Comparison of ENCODE assay signal across 9 mouse cellular contexts in the genomic region with DNA sequence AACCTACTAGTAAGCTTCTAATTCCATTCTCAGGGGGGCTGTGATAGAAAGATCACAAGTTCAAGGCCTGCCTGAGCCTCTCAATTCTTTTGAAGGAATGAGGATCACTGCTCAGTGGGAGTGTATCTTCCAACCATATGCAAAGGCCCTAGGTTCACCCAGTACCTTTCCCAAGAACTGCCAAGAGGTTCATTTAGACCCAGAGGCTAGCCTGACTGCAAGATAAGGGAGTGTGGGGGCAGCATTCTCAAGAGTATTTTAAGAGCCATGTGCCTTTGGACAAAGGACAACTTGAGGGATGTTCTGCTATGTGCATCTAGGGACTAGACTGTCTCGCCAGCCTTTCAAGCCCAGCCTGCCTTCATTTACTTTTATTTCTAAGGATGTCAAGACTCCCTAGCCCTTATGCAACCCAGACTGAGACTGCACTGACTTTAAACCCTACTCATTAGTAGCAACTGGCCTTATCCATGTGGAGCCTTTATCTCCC. TPM values are rescaled to one million over a fixed set of nuclear protein-coding genes. Genes with fewer than 3 reads are reported as not detected.
DNase-seq lines count a peak whose midpoint lies in the region; ATAC-seq and TF ChIP-seq lines count a peak whose summit lies in the region.
"Had no signal": no experiment of that assay in that cellular context is flagged by ENCODE, and none has a peak within 500 bp of the region (broad histone marks: within the 10 kb centered on the region; RNA-seq: fewer than 3 reads in every experiment).

No protein-coding gene starts in this region.

- DNase-seq in hindbrain, embryonic 10.5 days (ENCODE audit: low spot score) = peak; percentile 49
- DNase-seq in hindbrain, embryonic 14.5 days (ENCODE audit: low spot score) = no peak
- DNase-seq in kidney, postnatal 0 days (ENCODE audit: low spot score) = no peak
- peak; percentile 3 to 6 for DNase-seq in natural killer cell, adult 2 months (ENCODE audit: low spot score in 2 of 2)
- DNase-seq in urinary bladder, adult 2 months (ENCODE audit: low spot score) = no peak
- no peak for DNase-seq in left cerebral cortex, postnatal 10 days (ENCODE audit: extremely low spot score in 1 of 2, low spot score in 2 of 2)
- DNase-seq in lung, postnatal 25 days (ENCODE audit: low spot score) = no peak
- DNase-seq: left cerebral cortex, postnatal 4 days had no signal

- H3K4me2 ChIP-seq in hindbrain, embryonic 14.5 days (replicated peaks) = no peak overlapping the region
- H3K4me2 ChIP-seq in kidney, postnatal 0 days (ENCODE audit: low read length) = no peak overlapping the region

- peaks cover 10% of the 10 kb centered on the region for H3K4me1 ChIP-seq in hindbrain, embryonic 10.5 days (replicated peaks)
- H3K4me1 ChIP-seq in hindbrain, embryonic 14.5 days (replicated peaks; ENCODE audit: control insufficient read depth, insufficient read depth, low read length) = peaks cover 9% of the 10 kb centered on the region; the same call in 1 of the 2 replicates
- H3K4me1 ChIP-seq in bone marrow macrophage, adult 2 months (ENCODE audit: control insufficient read depth, insufficient read depth, low read length) = peaks cover 3% of the 10 kb centered on the region; the same call in 1 of the 2 replicates
- H3K4me1 ChIP-seq in kidney, postnatal 0 days (replicated peaks; ENCODE audit: insufficient read depth, low read length) = peaks cover 2% of the 10 kb centered on the region; the same call in 1 of the 2 replicates

- ATAC-seq in hindbrain, embryonic 14.5 days (ENCODE audit: low FRiP score) = no peak
- ATAC-seq in kidney, postnatal 0 days (replicated peaks; ENCODE audit: low FRiP score, low read depth) = 0 out of 2 replicates have a peak, but pooled peaks have one; percentile 2

- 14% methylated on average over 1 of the region's 1 CpGs for WGBS in hindbrain, embryonic 10.5 days
- WGBS in hindbrain, embryonic 14.5 days = 14% methylated on average over 1 of the region's 1 CpGs
- WGBS in kidney, postnatal 0 days = 27% methylated on average over 1 of the region's 1 CpGs

- no peak for TF ChIP-seq POLR2A in bone marrow macrophage, adult 2 months (IDR thresholded peaks at IDR 0.05; ENCODE audit: borderline replicate concordance, low read depth, low read length)

- no peak for TF ChIP-seq CTCF in bone marrow macrophage, adult 2 months (IDR thresholded peaks at IDR 0.05; ENCODE audit: low read depth, low read length)
- TF ChIP-seq CTCF in kidney, postnatal 0 days (IDR thresholded peaks at IDR 0.05; ENCODE audit: low read depth) = no peak

- intact Hi-C loops in left cerebral cortex, postnatal 10 days (cut with DNase I) = no loop called here

- no peak overlapping the region for H3K27ac ChIP-seq in hindbrain, embryonic 10.5 days
- H3K27ac ChIP-seq in hindbrain, embryonic 14.5 days = no peak overlapping the region
- H3K27ac ChIP-seq in bone marrow macrophage, adult 2 months (ENCODE audit: insufficient read depth, low read depth, low read length) = 0 out of 2 replicates have a peak overlapping the region, but pooled peaks have one; percentile 23
- peak overlapping the region; percentile 42; the same call in 1 of the 2 replicates for H3K27ac ChIP-seq in kidney, postnatal 0 days

- H3K9me3 ChIP-seq in hindbrain, embryonic 10.5 days = no peaks in the 10 kb centered on the region
- no peaks in the 10 kb centered on the region for H3K9me3 ChIP-seq in hindbrain, embryonic 14.5 days (ENCODE audit: control insufficient read depth, low read length)
- H3K9me3 ChIP-seq in kidney, postnatal 0 days (replicated peaks; ENCODE audit: low read length) = no peaks in the 10 kb centered on the region

- H3K4me3 ChIP-seq in hindbrain, embryonic 10.5 days = no peak overlapping the region
- H3K4me3 ChIP-seq in hindbrain, embryonic 14.5 days (replicated peaks; ENCODE audit: low read length) = no peak overlapping the region
- H3K4me3 ChIP-seq in bone marrow macrophage, adult 2 months (ENCODE audit: insufficient read depth, low read length) = no peak overlapping the region
- no peak overlapping the region for H3K4me3 ChIP-seq in kidney, postnatal 0 days (replicated peaks; ENCODE audit: low read depth, low read length)

- H3K27me3 ChIP-seq in hindbrain, embryonic 10.5 days (ENCODE audit: insufficient read depth, poor library complexity, severe bottlenecking) = no peaks in the 10 kb centered on the region
- H3K27me3 ChIP-seq in hindbrain, embryonic 14.5 days (ENCODE audit: control insufficient read depth, insufficient read depth, low read length) = no peaks in the 10 kb centered on the region
- no peaks in the 10 kb centered on the region for H3K27me3 ChIP-seq in kidney, postnatal 0 days (ENCODE audit: insufficient read depth, low read length)

- H3K36me3 ChIP-seq in hindbrain, embryonic 10.5 days = peaks cover 83% of the 10 kb centered on the region
- peaks cover 87% of the 10 kb centered on the region for H3K36me3 ChIP-seq in hindbrain, embryonic 14.5 days (replicated peaks; ENCODE audit: control insufficient read depth, insufficient read depth)
- H3K36me3 ChIP-seq in kidney, postnatal 0 days (ENCODE audit: insufficient read depth, low read length) = peaks cover 25% of the 10 kb centered on the region

- H3K9ac ChIP-seq in hindbrain, embryonic 14.5 days = no peak overlapping the region
- no peak overlapping the region for H3K9ac ChIP-seq in kidney, postnatal 0 days (ENCODE audit: low read depth, low read length)

RNA-seq across cellular contexts. Expression of a gene that starts 12.4 kb away (rescaled TPM):
- 3,168 and 3,706 TPM in 2 replicates for polyA plus RNA-seq in hindbrain, embryonic 10.5 days (2016; fragmentation: Nextera tagmentation; extraction: Ambion mirVana)
- polyA plus RNA-seq in hindbrain, embryonic 14.5 days (2014; fragmentation: Nextera tagmentation; extraction: Ambion mirVana) = 3,726 and 3,749 TPM in 2 replicates
- polyA plus RNA-seq in bone marrow macrophage, adult 2 months (2012; ENCODE audit: insufficient read depth, insufficient read length, missing spikeins) = 5,836 and 6,850 TPM in 2 replicates
- polyA plus RNA-seq in kidney, postnatal 0 days (2015; fragmentation: Nextera tagmentation; extraction: Ambion mirVana) = 4,583 and 4,728 TPM in 2 replicates
- 7,337 and 9,833 TPM in 2 replicates for polyA plus RNA-seq in urinary bladder, adult 2 months (2012; rRNA removed)
- total RNA-seq in left cerebral cortex, postnatal 10 days (2021) = 1,000 to 10,000 TPM; 3,801 to 3,978 TPM

RNA-seq across cellular contexts. Expression of a gene that starts 28.0 kb away (rescaled TPM):
- 0.55 and 0.68 TPM in 2 replicates for polyA plus RNA-seq in hindbrain, embryonic 10.5 days (2016; fragmentation: Nextera tagmentation; extraction: Ambion mirVana)
- polyA plus RNA-seq in hindbrain, embryonic 14.5 days (2014; fragmentation: Nextera tagmentation; extraction: Ambion mirVana) = 1.4 and 2.0 TPM in 2 replicates
- not detected in 2 replicates for polyA plus RNA-seq in bone marrow macrophage, adult 2 months (2012; ENCODE audit: insufficient read depth, insufficient read length, missing spikeins)
- 0.70 and 0.99 TPM in 2 replicates for polyA plus RNA-seq in kidney, postnatal 0 days (2015; fragmentation: Nextera tagmentation; extraction: Ambion mirVana)
- 0.15 TPM in 1 of 2 replicates, not detected in the other for polyA plus RNA-seq in urinary bladder, adult 2 months (2012; rRNA removed)
- total RNA-seq in left cerebral cortex, postnatal 10 days (2021) = 1 to 10 TPM in 1 of 2 experiments, under 1 TPM in 1; 0.88 to 1.8 TPM

RNA-seq across cellular contexts. Expression of a gene that starts 28.6 kb away (rescaled TPM):
- polyA plus RNA-seq in hindbrain, embryonic 10.5 days (2016; fragmentation: Nextera tagmentation; extraction: Ambion mirVana) = 22.6 and 25.1 TPM in 2 replicates
- polyA plus RNA-seq in hindbrain, embryonic 14.5 days (2014; fragmentation: Nextera tagmentation; extraction: Ambion mirVana) = 27.5 and 28.5 TPM in 2 replicates
- 15.3 and 20.6 TPM in 2 replicates for polyA plus RNA-seq in bone marrow macrophage, adult 2 months (2012; ENCODE audit: insufficient read depth, insufficient read length, missing spikeins)
- 20.8 and 24.4 TPM in 2 replicates for polyA plus RNA-seq in kidney, postnatal 0 days (2015; fragmentation: Nextera tagmentation; extraction: Ambion mirVana)
- 17.4 and 18.6 TPM in 2 replicates for polyA plus RNA-seq in urinary bladder, adult 2 months (2012; rRNA removed)
- total RNA-seq in left cerebral cortex, postnatal 10 days (2021) = 10 to 100 TPM; 21.1 to 21.2 TPM

RNA-seq across cellular contexts. Expression of a gene that starts 33.5 kb away (rescaled TPM):
- polyA plus RNA-seq in hindbrain, embryonic 10.5 days (2016; fragmentation: Nextera tagmentation; extraction: Ambion mirVana) = 0.20 and 0.46 TPM in 2 replicates
- 0.63 and 0.84 TPM in 2 replicates for polyA plus RNA-seq in hindbrain, embryonic 14.5 days (2014; fragmentation: Nextera tagmentation; extraction: Ambion mirVana)
- polyA plus RNA-seq in bone marrow macrophage, adult 2 months (2012; ENCODE audit: insufficient read depth, insufficient read length, missing spikeins) = 8.0 and 9.9 TPM in 2 replicates
- 1.4 and 1.8 TPM in 2 replicates for polyA plus RNA-seq in kidney, postnatal 0 days (2015; fragmentation: Nextera tagmentation; extraction: Ambion mirVana)
- polyA plus RNA-seq in urinary bladder, adult 2 months (2012; rRNA removed) = 1.1 and 1.7 TPM in 2 replicates
- under 1 TPM; 0.66 to 0.83 TPM for total RNA-seq in left cerebral cortex, postnatal 10 days (2021)

Comparison
In these comparisons a context has a peak if more than half of its experiments do, and no peak if none do; other contexts are left out.
1. DNase-seq: peak in hindbrain, embryonic 10.5 days (single experiment) and natural killer cell, adult 2 months (2 of 2); none in hindbrain, embryonic 14.5 days (single experiment), kidney, postnatal 0 days (single experiment), urinary bladder, adult 2 months (single experiment), left cerebral cortex, postnatal 10 days (0 of 2) and lung, postnatal 25 days (single experiment).
2. H3K27ac ChIP-seq: peak in bone marrow macrophage, adult 2 months (single experiment) and kidney, postnatal 0 days (single experiment); none in hindbrain, embryonic 10.5 days (single experiment) and hindbrain, embryonic 14.5 days (single experiment).